Mouse (Mus musculus) left cerebral cortex, adult 11 months (tissue): Measurements from ENCODE around the gene Lasp1.
"Not testable (repeated sequence)": the region's sequence is repeated elsewhere in the genome, so short reads cannot be mapped to it uniquely, and the experiment has no call there.

Experiments
- DNase-seq: peaks from one replicate; pipeline ENCODE4 v3.0.0; 2022; ENCODE audit warnings: low spot score

The Lasp1 gene

GRCm38 (mm10) chr11:97798782-97799145 lies at the start of gene Lasp1:
Lasp1 (plus strand) TSS chr11:97799000.
- peak; percentile 85 for DNase-seq

- DNase-seq = no peak
These were observed 45.5 kb upstream of the Lasp1 start for GRCm38 (mm10) chr11:97753277-97753676.

GRCm38 (mm10) chr11:97758125-97758524 lies 40.7 kb upstream of the Lasp1 start:
- DNase-seq = no peak

- DNase-seq = no peak
These were observed 39.9 kb upstream of the Lasp1 start for GRCm38 (mm10) chr11:97758942-97759341.

GRCm38 (mm10) chr11:97761638-97762037 lies 37.2 kb upstream of the Lasp1 start:
- no peak for DNase-seq

- peak; percentile 94 for DNase-seq
These were observed 32.5 kb upstream of the Lasp1 start, which contains the start of gene Cwc25 for GRCm38 (mm10) chr11:97766154-97766881. Cwc25 (minus strand) TSS chr11:97766556.

GRCm38 (mm10) chr11:97769704-97770103 lies 29.1 kb upstream of the Lasp1 start:
- no peak for DNase-seq

GRCm38 (mm10) chr11:97771410-97771809 lies 27.4 kb upstream of the Lasp1 start:
- DNase-seq = no peak

- DNase-seq = no peak
These were observed 23.6 kb upstream of the Lasp1 start for GRCm38 (mm10) chr11:97775186-97775585.

GRCm38 (mm10) chr11:97775808-97776496 lies 22.8 kb upstream of the Lasp1 start, which contains the start of gene 1700001P01Rik:
1700001P01Rik (minus strand) TSS chr11:97775918.
- DNase-seq = no peak

- DNase-seq = no peak
These were observed 22.2 kb upstream of the Lasp1 start for GRCm38 (mm10) chr11:97776497-97777128.

GRCm38 (mm10) chr11:97777129-97777529 lies 21.7 kb upstream of the Lasp1 start:
- no peak for DNase-seq

- DNase-seq = no peak
These were observed 19.9 kb upstream of the Lasp1 start for GRCm38 (mm10) chr11:97778918-97779317.

GRCm38 (mm10) chr11:97779968-97780701 lies 18.7 kb upstream of the Lasp1 start:
- DNase-seq = no peak

- no peak for DNase-seq
These were observed 17.3 kb upstream of the Lasp1 start for GRCm38 (mm10) chr11:97781478-97781831.

- peak; percentile 98 for DNase-seq
These were observed 16.8 kb upstream of the Lasp1 start, which contains the start of gene Rpl23 for GRCm38 (mm10) chr11:97781832-97782563. Rpl23 (minus strand) TSS chr11:97782437.

- DNase-seq = no peak
These were observed 16.3 kb upstream of the Lasp1 start for GRCm38 (mm10) chr11:97782564-97782895.

GRCm38 (mm10) chr11:97787961-97788360 lies 10.8 kb upstream of the Lasp1 start:
- no peak for DNase-seq

- DNase-seq = no peak
These were observed 9.1 kb upstream of the Lasp1 start for GRCm38 (mm10) chr11:97789727-97790126.

GRCm38 (mm10) chr11:97790778-97791438 lies 7.9 kb upstream of the Lasp1 start:
- DNase-seq = not testable (repeated sequence)

- DNase-seq = no peak
These were observed 5.6 kb upstream of the Lasp1 start for GRCm38 (mm10) chr11:97793165-97793564.
